Mouse (Mus musculus): ENCODE measurements around the gene Gm43720. TPM values are rescaled to one million over a fixed set of nuclear protein-coding genes. Genes with fewer than 3 reads are reported as not detected.
"Not testable (repeated sequence)": the region's sequence is repeated elsewhere in the genome, so short reads cannot be mapped to it uniquely, and the experiment has no call there.

Gene Gm43720
- polyA plus RNA-seq, 1 experiment from 2014 or later, result 0.19 TPM

- Histone ChIP-seq H3K4me1 (replicated peaks) (no peaks in the 10 kb centered on the region), H3K27ac (no peak overlapping the region), H3K27me3 (no peaks in the 10 kb centered on the region), H3K9ac (replicated peaks) (no peak overlapping the region), H3K4me2 (replicated peaks) (no peak overlapping the region), H3K36me3 (no peaks in the 10 kb centered on the region), H3K4me3 (replicated peaks) (no peak overlapping the region), H3K9me3 (no peaks in the 10 kb centered on the region)
- ATAC-seq, result no peak
- 88% methylated on average over 2 of the region's 2 CpGs for WGBS
Measured at GRCm38 (mm10) chr5:138233778-138234177, 46.0 kb downstream of the Gm43720 start.

GRCm38 (mm10) chr5:138229511-138229910 lies 50.2 kb downstream of the Gm43720 start:
- WGBS, result 94% methylated on average over 3 of the region's 3 CpGs
- Histone ChIP-seq H3K4me3 (replicated peaks) (no peak overlapping the region), H3K4me2 (replicated peaks) (no peak overlapping the region), H3K9ac (replicated peaks) (no peak overlapping the region), H3K9me3 (no peaks in the 10 kb centered on the region), H3K36me3 (no peaks in the 10 kb centered on the region), H3K27ac (no peak overlapping the region), H3K27me3 (no peaks in the 10 kb centered on the region), H3K4me1 (replicated peaks) (no peaks in the 10 kb centered on the region)
- ATAC-seq, result no peak

- Histone ChIP-seq H3K4me2 (replicated peaks) (no peak overlapping the region), H3K4me1 (replicated peaks) (no peaks in the 10 kb centered on the region)
- ATAC-seq, result no peak
Measured at GRCm38 (mm10) chr5:138228026-138228425, 51.7 kb downstream of the Gm43720 start.

GRCm38 (mm10) chr5:138227367-138227766 lies 52.4 kb downstream of the Gm43720 start:
- Histone ChIP-seq H3K4me3 (replicated peaks) (no peak overlapping the region), H3K9me3 (no peaks in the 10 kb centered on the region), H3K4me1 (replicated peaks) (no peaks in the 10 kb centered on the region), H3K4me2 (replicated peaks) (no peak overlapping the region), H3K9ac (replicated peaks) (no peak overlapping the region), H3K27me3 (no peaks in the 10 kb centered on the region), H3K36me3 (no peaks in the 10 kb centered on the region), H3K27ac (no peak overlapping the region)
- no peak for ATAC-seq
- WGBS, result 79% methylated on average over 2 of the region's 2 CpGs

More at GRCm38 (mm10) chr5:138228026-138228425, 51.7 kb downstream of the Gm43720 start:
- Histone ChIP-seq H3K9me3 (no peaks in the 10 kb centered on the region), H3K4me3 (replicated peaks) (no peak overlapping the region), H3K9ac (replicated peaks) (no peak overlapping the region), H3K36me3 (no peaks in the 10 kb centered on the region), H3K27ac (no peak overlapping the region), H3K27me3 (no peaks in the 10 kb centered on the region)
- 58% methylated on average over 3 of the region's 3 CpGs for WGBS

- H3K4me2 ChIP-seq (replicated peaks), result no peak overlapping the region
- H3K36me3 ChIP-seq, result no peaks in the 10 kb centered on the region
- H3K27ac ChIP-seq, result no peak overlapping the region
- no peak for ATAC-seq
- H3K4me3 ChIP-seq (replicated peaks), result no peak overlapping the region
- no peaks in the 10 kb centered on the region for H3K4me1 ChIP-seq (replicated peaks)
- no peaks in the 10 kb centered on the region for H3K9me3 ChIP-seq
- H3K27me3 ChIP-seq, result no peaks in the 10 kb centered on the region
- no peak overlapping the region for H3K9ac ChIP-seq (replicated peaks)
- WGBS, result 76% methylated on average over 4 of the region's 4 CpGs
Measured at GRCm38 (mm10) chr5:138226491-138226890, 53.3 kb downstream of the Gm43720 start.

- WGBS, result 61% methylated on average over 2 of the region's 2 CpGs
- no peaks in the 10 kb centered on the region for H3K4me1 ChIP-seq (replicated peaks)
- H3K4me2 ChIP-seq (replicated peaks), result no peak within 1 kb of the TSS
- H3K9ac ChIP-seq (replicated peaks), result no peak within 1 kb of the TSS
- H3K36me3 ChIP-seq, result no peaks in the 10 kb centered on the region
- no peak within 1 kb of the TSS for H3K4me3 ChIP-seq (replicated peaks)
- H3K27me3 ChIP-seq, result no peaks in the 10 kb centered on the region
- no peaks in the 10 kb centered on the region for H3K9me3 ChIP-seq
- no peak for ATAC-seq
- H3K27ac ChIP-seq, result no peak within 1 kb of the TSS
Measured at GRCm38 (mm10) chr5:138225700-138226099, 54.1 kb downstream of the Gm43720 start, which contains the start of gene Nxpe5. TSS of gene Nxpe5 (plus strand) at chr5:138225898.

- Histone ChIP-seq H3K4me2 (replicated peaks) (no peak overlapping the region), H3K27me3 (no peaks in the 10 kb centered on the region), H3K9ac (replicated peaks) (no peak overlapping the region), H3K4me3 (replicated peaks) (no peak overlapping the region), H3K27ac (no peak overlapping the region), H3K36me3 (no peaks in the 10 kb centered on the region), H3K9me3 (no peaks in the 10 kb centered on the region), H3K4me1 (replicated peaks) (no peaks in the 10 kb centered on the region)
- ATAC-seq, result no peak
- 65% methylated on average over 3 of the region's 3 CpGs for WGBS
Measured at GRCm38 (mm10) chr5:138223287-138223686, 56.5 kb downstream of the Gm43720 start.

- Histone ChIP-seq H3K36me3 (no peaks in the 10 kb centered on the region), H3K4me1 (replicated peaks) (no peaks in the 10 kb centered on the region), H3K9ac (replicated peaks) (no peak overlapping the region), H3K27ac (no peak overlapping the region), H3K4me2 (replicated peaks) (no peak overlapping the region), H3K9me3 (0 out of 2 replicates have a peak, but pooled peaks cover 6% of the 10 kb centered on the region), H3K27me3 (no peaks in the 10 kb centered on the region), H3K4me3 (replicated peaks) (no peak overlapping the region)
- no peak for ATAC-seq
- WGBS, result 24% methylated on average over 4 of the region's 4 CpGs
Measured at GRCm38 (mm10) chr5:138222111-138222510, 57.6 kb downstream of the Gm43720 start.

GRCm38 (mm10) chr5:138219864-138220263 lies 59.9 kb downstream of the Gm43720 start:
- no peaks in the 10 kb centered on the region for H3K27me3 ChIP-seq
- H3K27ac ChIP-seq, result no peak overlapping the region
- H3K9ac ChIP-seq (replicated peaks), result no peak overlapping the region
- WGBS, result 80% methylated on average over 2 of the region's 2 CpGs
- no peak overlapping the region for H3K4me2 ChIP-seq (replicated peaks)
- H3K4me3 ChIP-seq (replicated peaks), result no peak overlapping the region
- no peaks in the 10 kb centered on the region for H3K36me3 ChIP-seq
- H3K4me1 ChIP-seq (replicated peaks), result no peaks in the 10 kb centered on the region
- H3K9me3 ChIP-seq, result peaks cover 25% of the 10 kb centered on the region
- no peak for ATAC-seq

- H3K4me1 ChIP-seq (replicated peaks), result not testable (repeated sequence)
- WGBS, result 94% methylated on average over 13 of the region's 13 CpGs
Measured at GRCm38 (mm10) chr5:138216632-138217031, 63.1 kb downstream of the Gm43720 start.

More at GRCm38 (mm10) chr5:138216632-138217031, 63.1 kb downstream of the Gm43720 start:
- ATAC-seq; H3K4me3 ChIP-seq (replicated peaks); H3K27me3 ChIP-seq; H3K9ac ChIP-seq (replicated peaks); H3K4me2 ChIP-seq (replicated peaks); H3K27ac ChIP-seq; H3K36me3 ChIP-seq: not testable (repeated sequence)
- peaks cover 29% of the 10 kb centered on the region for H3K9me3 ChIP-seq

Other genes starting within 250 kb of the Gm43720 start
- gene Smok3c, start 226.8 kb downstream of the Gm43720 start, polyA plus RNA-seq (2015; fragmentation: Nextera tagmentation; extraction: Ambion mirVana), result not detected in 2 replicates
- gene Zkscan1, start 194.9 kb downstream of the Gm43720 start, polyA plus RNA-seq (2015; fragmentation: Nextera tagmentation; extraction: Ambion mirVana), result 31.5 and 32.1 TPM in 2 replicates
- gene Zscan21, start 163.1 kb downstream of the Gm43720 start, polyA plus RNA-seq (2015; fragmentation: Nextera tagmentation; extraction: Ambion mirVana), result 128 TPM in 2 replicates
- 45.3 and 49.7 TPM in 2 replicates for gene Zfp113, start 124.2 kb downstream of the Gm43720 start, polyA plus RNA-seq (2015; fragmentation: Nextera tagmentation; extraction: Ambion mirVana)
- gene Cops6, start 118.9 kb downstream of the Gm43720 start, polyA plus RNA-seq (2015; fragmentation: Nextera tagmentation; extraction: Ambion mirVana), result 316 and 337 TPM in 2 replicates
- 26.6 and 28.8 TPM in 2 replicates for gene Ap4m1, start 108.0 kb downstream of the Gm43720 start, polyA plus RNA-seq (2015; fragmentation: Nextera tagmentation; extraction: Ambion mirVana)
- gene Mcm7, start 107.5 kb downstream of the Gm43720 start, polyA plus RNA-seq (2015; fragmentation: Nextera tagmentation; extraction: Ambion mirVana), result 159 and 162 TPM in 2 replicates
- 109 and 111 TPM in 2 replicates for gene Taf6, start 92.5 kb downstream of the Gm43720 start, polyA plus RNA-seq (2015; fragmentation: Nextera tagmentation; extraction: Ambion mirVana)
- 39.4 and 40.5 TPM in 2 replicates for gene Cnpy4, start 92.5 kb downstream of the Gm43720 start, polyA plus RNA-seq (2015; fragmentation: Nextera tagmentation; extraction: Ambion mirVana)
- gene Mblac1, start 85.6 kb downstream of the Gm43720 start, polyA plus RNA-seq (2015; fragmentation: Nextera tagmentation; extraction: Ambion mirVana), result 12.9 and 13.8 TPM in 2 replicates
- gene Nxpe5, start 54.1 kb downstream of the Gm43720 start, polyA plus RNA-seq (2015; fragmentation: Nextera tagmentation; extraction: Ambion mirVana), result 0.08 TPM in 1 of 2 replicates, not detected in the other
- gene Lamtor4, start 24.5 kb downstream of the Gm43720 start, polyA plus RNA-seq (2015; fragmentation: Nextera tagmentation; extraction: Ambion mirVana), result 81.2 and 81.9 TPM in 2 replicates
- 12.2 and 15.8 TPM in 2 replicates for gene BC037034, start 15.9 kb downstream of the Gm43720 start, polyA plus RNA-seq (2015; fragmentation: Nextera tagmentation; extraction: Ambion mirVana)
- 2.5 and 3.0 TPM in 2 replicates for gene Gal3st4, start 7.1 kb downstream of the Gm43720 start, polyA plus RNA-seq (2015; fragmentation: Nextera tagmentation; extraction: Ambion mirVana)
- gene Gpc2, start within 50 bp of the Gm43720 start, polyA plus RNA-seq (2015; fragmentation: Nextera tagmentation; extraction: Ambion mirVana), result 236 and 248 TPM in 2 replicates
- 4.8 and 5.4 TPM in 2 replicates for gene Stag3, start 282 bp upstream of the Gm43720 start, polyA plus RNA-seq (2015; fragmentation: Nextera tagmentation; extraction: Ambion mirVana)
- not detected in 2 replicates for gene Pvrig, start 62.0 kb upstream of the Gm43720 start, polyA plus RNA-seq (2015; fragmentation: Nextera tagmentation; extraction: Ambion mirVana)
- 76.3 and 77.6 TPM in 2 replicates for gene Zfp157, start 161.5 kb upstream of the Gm43720 start, polyA plus RNA-seq (2015; fragmentation: Nextera tagmentation; extraction: Ambion mirVana)